Mouse (Mus musculus) hindbrain, embryonic 12.5 days (tissue): ENCODE measurements around the gene Wdr89. TPM values are rescaled to one million over a fixed set of nuclear protein-coding genes. Genes with fewer than 3 reads are reported as not detected.

ENCODE experiments used
- ATAC-seq: fragments of 200-750 bp; cut with Nextera tagmentation; 2 replicates; pipeline ENCODE4 v1.8.0; 2017; ENCODE audit warnings: moderate TSS enrichment; ENCODE audit not compliant: low FRiP score
- H3K27ac ChIP-seq: fragments of 300-500 bp; sonication (generic); 2 replicates; pipeline ENCODE4 v1.5.1; 2016; ENCODE audit warnings: mild to moderate bottlenecking
- H3K27me3 ChIP-seq: fragments of 300-500 bp; sonication (generic); 2 replicates; pipeline ENCODE4 v1.6.1; 2016; ENCODE audit warnings: mild to moderate bottlenecking
- H3K36me3 ChIP-seq: fragments of 300-500 bp; sonication (generic); 2 replicates; pipeline ENCODE4 v1.6.1; 2016; ENCODE audit warnings: mild to moderate bottlenecking
- H3K4me1 ChIP-seq: fragments of 300-500 bp; sonication (generic); 2 replicates; pipeline ENCODE4 v1.6.1; 2016
- H3K4me2 ChIP-seq: fragments of 300-500 bp; sonication (generic); replicated peaks from 2 replicates; pipeline ENCODE4 v1.6.1; 2016; ENCODE audit warnings: mild to moderate bottlenecking
- H3K4me3 ChIP-seq: fragments of 300-500 bp; sonication (generic); 2 replicates; pipeline ENCODE4 v1.5.1; 2016; ENCODE audit warnings: mild to moderate bottlenecking
- H3K9ac ChIP-seq: fragments of 300-500 bp; sonication (generic); 2 replicates; pipeline ENCODE4 v1.6.1; 2016; ENCODE audit warnings: mild to moderate bottlenecking, moderate library complexity
- H3K9me3 ChIP-seq: fragments of 300-500 bp; sonication (generic); replicated peaks from 2 replicates; pipeline ENCODE4 v1.6.1; 2016; ENCODE audit warnings: mild to moderate bottlenecking
- WGBS: fragments of 180-500 bp; shearing (Covaris S2); methylation state at CpG from one replicate; pipeline ENCODE4 v1.1.7; 2016; 5-methylcytosine and 5-hydroxymethylcytosine counted together
- polyA plus RNA-seq: library from polyadenylated mRNA; unstranded; fragments of >200 nt; fragmentation: Nextera tagmentation; extraction: Ambion mirVana; gene quantifications from 2 replicates; pipeline ENCODE4 v1.2.1, GENCODE M21; 2016

Gene Wdr89
- polyA plus RNA-seq, 1 experiment from 2014 or later = 8.0 TPM

DNA sequence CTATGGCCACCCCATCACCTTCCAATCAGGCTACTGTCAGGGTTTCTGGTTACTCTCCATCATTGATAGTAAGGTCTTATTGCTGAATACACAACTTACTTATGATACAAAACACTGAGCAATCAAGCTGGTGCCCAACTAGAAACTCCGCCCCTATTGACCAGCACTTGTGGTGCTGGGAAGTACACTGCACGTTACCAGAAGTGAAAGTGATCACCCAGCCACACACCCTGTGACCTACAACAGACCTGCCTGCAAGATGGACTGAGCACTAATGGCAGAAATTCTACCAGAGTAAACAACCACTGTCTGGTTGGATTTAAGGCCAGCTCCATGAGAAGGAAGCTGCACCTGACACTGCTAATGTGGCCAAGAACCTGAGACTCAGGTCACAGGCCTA lies 31.0 kb downstream of the Wdr89 start:
- no peaks in the 10 kb centered on the region for H3K27me3 ChIP-seq

DNA sequence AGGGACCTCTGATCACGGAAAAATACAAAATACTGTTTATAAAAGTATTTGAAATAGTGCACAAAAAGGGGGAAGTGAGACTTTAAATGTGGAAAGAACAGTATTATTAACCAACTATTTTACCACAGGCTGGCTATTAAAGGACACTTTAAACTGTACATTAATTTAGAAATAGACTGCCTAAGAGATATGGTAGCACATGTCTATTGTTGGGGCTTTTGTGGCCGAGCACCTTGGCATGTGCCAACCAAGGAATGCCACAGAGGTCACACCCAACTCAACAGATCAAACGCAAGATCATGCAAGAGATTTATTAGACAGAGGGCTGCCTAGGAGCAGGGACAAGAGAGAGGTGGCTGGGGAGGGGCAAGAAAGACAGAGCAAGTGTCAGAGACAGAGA lies 32.2 kb downstream of the Wdr89 start:
- ATAC-seq = no peak
- no peaks in the 10 kb centered on the region for H3K9me3 ChIP-seq
- no peaks in the 10 kb centered on the region for H3K27me3 ChIP-seq
- H3K36me3 ChIP-seq = peaks cover 7% of the 10 kb centered on the region
- no peak overlapping the region for H3K4me3 ChIP-seq
- H3K4me1 ChIP-seq = no peaks in the 10 kb centered on the region
- WGBS = 92% methylated on average over 3 of the region's 3 CpGs
- H3K9ac ChIP-seq = no peak overlapping the region
- H3K4me2 ChIP-seq = no peak overlapping the region
- no peak overlapping the region for H3K27ac ChIP-seq

More for the DNA sequence above, 31.0 kb downstream of the Wdr89 start:
- Histone ChIP-seq H3K9me3 (no peaks in the 10 kb centered on the region), H3K4me1 (no peaks in the 10 kb centered on the region), H3K36me3 (no peaks in the 10 kb centered on the region), H3K27ac (no peak overlapping the region), H3K9ac (no peak overlapping the region), H3K4me3 (no peak overlapping the region), H3K4me2 (no peak overlapping the region)
- WGBS = 89% methylated on average over 2 of the region's 2 CpGs
- no peak for ATAC-seq

DNA sequence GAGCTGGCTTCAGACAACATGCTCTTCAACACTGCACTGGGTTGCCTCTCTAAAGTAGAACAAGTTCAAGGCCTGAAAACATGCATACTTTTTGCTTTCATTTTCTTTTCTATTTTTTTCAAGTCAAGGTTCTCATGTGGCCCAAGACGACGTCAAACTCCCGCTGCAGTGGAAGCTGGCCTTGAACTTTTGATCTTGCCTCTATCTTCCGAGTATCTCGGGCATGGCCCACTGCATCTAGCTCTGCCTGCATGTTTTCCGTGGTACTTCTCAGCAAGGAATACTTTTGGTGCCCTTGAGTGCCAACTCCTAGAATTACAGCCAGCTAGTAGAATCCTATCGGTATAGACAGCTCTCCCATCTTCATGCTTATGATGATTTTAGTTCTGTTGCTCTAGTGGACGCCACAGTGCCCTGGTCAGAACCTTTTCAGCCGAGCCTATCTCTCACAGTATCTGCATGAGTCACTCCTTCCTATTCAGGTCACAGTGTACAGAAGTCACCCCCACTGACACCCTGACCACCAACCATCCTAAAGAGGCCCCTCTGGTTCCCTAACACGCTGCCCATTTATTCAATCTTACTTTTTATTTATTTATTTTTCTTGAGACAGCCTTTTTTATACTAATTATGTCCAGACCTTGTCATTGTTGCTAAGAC lies 33.4 kb downstream of the Wdr89 start:
- Histone ChIP-seq H3K9me3 (no peaks in the 10 kb centered on the region), H3K9ac (no peak overlapping the region), H3K36me3 (peaks cover 11% of the 10 kb centered on the region), H3K27ac (no peak overlapping the region), H3K4me2 (no peak overlapping the region), H3K4me1 (no peaks in the 10 kb centered on the region), H3K27me3 (no peaks in the 10 kb centered on the region), H3K4me3 (no peak overlapping the region)
- no peak for ATAC-seq
- 92% methylated on average over 10 of the region's 10 CpGs for WGBS

DNA sequence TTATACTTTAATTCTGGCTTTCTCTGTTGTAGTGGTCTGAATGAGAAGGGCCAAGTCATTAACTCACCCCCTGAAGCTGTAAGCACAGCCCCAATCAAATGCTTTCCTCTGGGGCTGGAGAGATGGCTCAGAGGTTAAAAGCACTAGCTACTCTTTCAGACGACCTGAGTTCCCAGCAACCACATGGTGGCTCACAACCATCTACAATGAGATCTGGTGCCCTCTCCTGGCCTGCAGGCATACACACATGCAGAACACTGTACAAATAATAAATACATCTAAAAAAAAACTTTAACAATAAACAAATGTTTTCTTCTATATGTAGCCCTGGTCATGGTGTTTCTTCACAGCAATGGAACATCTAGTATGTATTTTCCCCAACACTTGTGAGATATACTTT lies 39.7 kb downstream of the Wdr89 start:
- no peak for ATAC-seq
- Histone ChIP-seq H3K4me1 (no peaks in the 10 kb centered on the region), H3K4me3 (no peak overlapping the region), H3K9ac (no peak overlapping the region), H3K27ac (no peak overlapping the region), H3K36me3 (peaks cover 11% of the 10 kb centered on the region), H3K27me3 (no peaks in the 10 kb centered on the region), H3K4me2 (no peak overlapping the region), H3K9me3 (no peaks in the 10 kb centered on the region)
- 50% methylated on average over 1 of the region's 1 CpGs for WGBS

DNA sequence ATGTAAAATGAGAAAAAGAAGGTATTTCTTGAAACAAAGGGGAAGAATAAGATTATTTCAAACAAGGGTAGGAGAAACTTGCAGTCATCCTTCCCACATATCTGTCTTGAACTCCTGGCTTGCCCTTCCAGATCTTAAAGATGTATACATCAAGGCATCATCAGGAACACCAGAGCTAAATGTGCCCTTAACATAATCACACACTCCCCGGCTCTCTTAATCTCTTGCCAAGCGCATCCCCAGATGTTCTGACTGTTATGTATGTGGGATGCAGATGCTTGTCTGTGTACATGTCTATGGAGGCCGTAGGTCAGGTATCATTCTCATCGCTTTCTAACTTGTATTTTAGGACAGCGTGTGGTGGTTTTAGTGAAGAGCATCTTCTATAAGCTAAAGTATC lies 46.0 kb downstream of the Wdr89 start:
- Histone ChIP-seq H3K27ac (no peak overlapping the region), H3K9me3 (peaks cover 7% of the 10 kb centered on the region; the same call in 1 of the 2 replicates), H3K36me3 (no peaks in the 10 kb centered on the region), H3K4me2 (no peak overlapping the region), H3K27me3 (no peaks in the 10 kb centered on the region), H3K4me3 (no peak overlapping the region), H3K4me1 (no peaks in the 10 kb centered on the region), H3K9ac (no peak overlapping the region)
- ATAC-seq = no peak
- 93% methylated on average over 5 of the region's 5 CpGs for WGBS

DNA sequence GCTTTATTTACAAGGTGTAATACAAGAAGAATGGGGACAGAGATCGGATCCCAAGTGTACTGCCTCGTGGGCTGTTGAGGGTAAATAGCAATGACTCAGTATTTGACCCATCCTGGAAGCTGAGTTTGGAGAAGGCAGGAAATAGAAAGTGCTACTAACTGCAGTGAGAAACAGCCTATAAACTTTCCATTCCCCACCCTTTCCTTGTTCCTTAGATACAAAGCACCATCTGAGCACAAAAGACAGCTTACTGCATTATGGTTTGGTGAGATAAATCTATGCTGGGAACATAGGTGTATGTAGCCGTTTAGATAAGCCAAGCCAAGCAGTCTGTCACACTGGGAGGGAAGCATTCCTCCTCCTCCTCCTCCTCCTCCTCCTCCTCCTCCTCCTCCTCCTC lies 46.5 kb downstream of the Wdr89 start:
- 84% methylated on average over 3 of the region's 3 CpGs for WGBS
- Histone ChIP-seq H3K4me3 (no peak overlapping the region), H3K27me3 (no peaks in the 10 kb centered on the region), H3K4me1 (no peaks in the 10 kb centered on the region), H3K4me2 (no peak overlapping the region), H3K9me3 (peaks cover 7% of the 10 kb centered on the region; the same call in 1 of the 2 replicates), H3K27ac (no peak overlapping the region), H3K9ac (no peak overlapping the region), H3K36me3 (no peaks in the 10 kb centered on the region)
- ATAC-seq = no peak

DNA sequence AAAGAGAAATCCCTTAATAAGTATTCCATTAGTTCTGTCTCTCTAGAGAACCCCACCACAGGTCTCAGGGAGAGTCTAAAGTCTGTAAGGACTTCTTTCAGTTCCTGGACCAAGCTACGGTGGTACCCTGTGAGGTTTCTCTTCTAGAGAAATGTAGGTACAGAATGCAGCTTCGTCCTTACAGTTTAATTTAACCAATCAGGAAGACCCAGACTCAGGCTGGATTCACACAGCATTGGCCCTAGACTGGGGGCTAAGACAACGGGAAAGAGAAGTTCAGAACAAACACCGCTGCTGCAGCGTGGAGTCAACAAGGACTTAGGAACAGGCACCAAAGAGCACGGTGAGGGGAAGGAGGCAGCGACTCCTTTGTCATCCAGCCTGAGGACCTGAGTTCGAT lies 52.5 kb downstream of the Wdr89 start:
- Histone ChIP-seq H3K36me3 (no peaks in the 10 kb centered on the region), H3K27ac (no peak overlapping the region), H3K9ac (no peak overlapping the region), H3K4me1 (peaks cover 3% of the 10 kb centered on the region; the same call in 1 of the 2 replicates), H3K27me3 (peaks cover 3% of the 10 kb centered on the region; the same call in 1 of the 2 replicates), H3K9me3 (peaks cover 5% of the 10 kb centered on the region; the same call in 1 of the 2 replicates), H3K4me2 (no peak overlapping the region), H3K4me3 (no peak overlapping the region)
- ATAC-seq = no peak
- 66% methylated on average over 8 of the region's 8 CpGs for WGBS

DNA sequence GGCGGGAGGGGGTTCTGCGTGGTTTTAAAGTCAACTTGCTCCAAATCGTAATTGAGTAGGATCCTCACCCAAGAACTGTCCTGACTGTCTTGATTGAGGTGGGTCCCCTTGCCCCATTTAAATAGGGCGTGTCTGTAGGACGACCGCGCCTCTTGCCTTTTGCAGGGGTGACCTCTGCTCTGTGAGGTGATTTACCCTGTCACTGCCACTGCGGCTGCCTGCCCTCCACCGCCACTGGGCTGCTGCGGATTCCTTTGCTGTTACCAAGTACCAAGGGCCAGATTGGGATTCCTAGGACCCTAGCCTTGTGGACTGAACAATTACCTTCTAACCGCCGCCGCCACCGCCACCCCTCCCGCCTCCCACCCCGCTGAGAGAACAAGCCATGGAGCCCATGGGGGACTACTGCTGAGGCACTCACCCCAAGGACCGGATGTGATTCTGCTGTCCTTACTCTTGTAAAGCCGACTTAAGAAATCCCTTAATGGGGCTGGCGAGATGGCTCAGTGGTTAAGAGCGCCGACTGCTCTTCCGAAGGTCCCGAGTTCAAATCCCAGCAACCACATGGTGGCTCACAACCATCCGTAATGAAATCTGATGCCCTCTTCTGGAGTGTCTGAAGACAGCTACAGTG lies 53.1 kb downstream of the Wdr89 start:
- H3K36me3 ChIP-seq = no peaks in the 10 kb centered on the region
- H3K27me3 ChIP-seq = peaks cover 3% of the 10 kb centered on the region; the same call in 1 of the 2 replicates
- ATAC-seq = no peak
- peak overlapping the region; percentile 26 for H3K4me3 ChIP-seq
- no peaks in the 10 kb centered on the region for H3K9me3 ChIP-seq
- no peak overlapping the region for H3K27ac ChIP-seq
- 10% methylated on average over 24 of the region's 24 CpGs for WGBS
- peak overlapping the region; percentile 43 for H3K4me2 ChIP-seq
- peaks cover 3% of the 10 kb centered on the region; the same call in 1 of the 2 replicates for H3K4me1 ChIP-seq
- no peak overlapping the region for H3K9ac ChIP-seq

DNA sequence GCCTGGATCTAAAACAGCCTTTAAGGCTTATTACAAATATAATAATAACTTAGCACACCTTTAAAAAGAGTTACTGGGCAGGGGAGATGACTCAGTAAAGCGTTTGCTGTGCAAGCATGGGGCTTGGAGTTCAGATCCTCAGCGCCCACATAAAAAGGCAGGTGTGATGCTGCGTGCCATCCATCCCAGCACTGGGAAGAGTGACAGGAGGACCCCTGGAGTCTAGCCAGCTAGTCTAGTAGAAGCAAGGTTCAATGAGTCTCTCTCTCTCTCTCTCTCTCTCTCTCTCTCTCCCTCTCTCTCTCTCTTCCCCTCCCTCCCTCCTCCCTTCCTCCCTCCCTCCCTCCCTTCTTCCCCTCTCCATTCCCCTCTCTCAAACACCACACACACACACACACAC lies 53.8 kb downstream of the Wdr89 start:
- WGBS = 49% methylated on average over 3 of the region's 3 CpGs
- H3K4me3 ChIP-seq = no peak overlapping the region
- ATAC-seq = no peak

DNA sequence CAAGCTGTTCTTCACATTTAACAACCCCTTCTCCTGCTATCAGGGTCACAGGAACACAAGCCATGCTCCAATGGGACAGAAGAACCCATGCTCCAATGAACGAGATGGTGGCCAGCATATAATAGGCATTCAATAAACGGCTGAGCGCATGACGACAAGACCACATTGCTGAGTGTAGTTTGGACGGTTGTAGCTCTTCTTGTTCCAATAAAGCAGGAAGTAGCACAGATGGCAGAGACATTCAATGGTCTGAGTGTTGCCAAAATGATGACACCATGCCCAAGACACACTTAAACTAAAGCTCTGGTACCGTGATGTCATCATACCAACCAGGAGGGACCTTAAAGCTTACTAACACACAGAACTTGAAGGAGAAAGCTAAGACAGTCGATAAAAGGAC lies 56.6 kb downstream of the Wdr89 start:
- H3K36me3 ChIP-seq = no peaks in the 10 kb centered on the region
- H3K4me2 ChIP-seq = no peak overlapping the region
- 85% methylated on average over 7 of the region's 7 CpGs for WGBS
- no peak overlapping the region for H3K4me3 ChIP-seq
- H3K9ac ChIP-seq = no peak overlapping the region
- no peak for ATAC-seq
- no peak overlapping the region for H3K27ac ChIP-seq
- H3K4me1 ChIP-seq = peaks cover 3% of the 10 kb centered on the region; the same call in 1 of the 2 replicates
- H3K9me3 ChIP-seq = no peaks in the 10 kb centered on the region
- peaks cover 3% of the 10 kb centered on the region; the same call in 1 of the 2 replicates for H3K27me3 ChIP-seq

More for the DNA sequence above, 53.8 kb downstream of the Wdr89 start:
- Histone ChIP-seq H3K9ac (no peak overlapping the region), H3K4me2 (no peak overlapping the region), H3K9me3 (no peaks in the 10 kb centered on the region), H3K27me3 (peaks cover 3% of the 10 kb centered on the region; the same call in 1 of the 2 replicates), H3K36me3 (no peaks in the 10 kb centered on the region), H3K4me1 (peaks cover 3% of the 10 kb centered on the region; the same call in 1 of the 2 replicates), H3K27ac (no peak overlapping the region)

DNA sequence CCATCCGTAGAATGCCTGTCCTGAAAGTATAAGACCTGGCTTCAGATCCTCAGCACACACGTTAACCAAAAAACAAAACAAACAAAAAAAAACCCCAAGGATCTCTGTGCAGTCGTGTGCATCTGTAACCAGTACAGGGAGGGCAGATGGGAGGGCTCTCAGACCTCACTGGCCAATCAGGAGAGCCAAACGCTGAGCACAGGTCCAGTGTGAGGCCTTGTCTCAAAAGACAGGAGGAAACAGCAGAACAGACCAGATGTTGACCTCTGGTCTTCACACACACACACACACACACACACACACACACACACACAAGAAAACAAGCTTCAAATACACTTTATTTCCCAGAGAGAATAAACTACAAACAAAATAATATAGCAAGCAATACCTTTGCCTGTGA lies 69.8 kb downstream of the Wdr89 start:
- WGBS = 14% methylated on average over 4 of the region's 4 CpGs

DNA sequence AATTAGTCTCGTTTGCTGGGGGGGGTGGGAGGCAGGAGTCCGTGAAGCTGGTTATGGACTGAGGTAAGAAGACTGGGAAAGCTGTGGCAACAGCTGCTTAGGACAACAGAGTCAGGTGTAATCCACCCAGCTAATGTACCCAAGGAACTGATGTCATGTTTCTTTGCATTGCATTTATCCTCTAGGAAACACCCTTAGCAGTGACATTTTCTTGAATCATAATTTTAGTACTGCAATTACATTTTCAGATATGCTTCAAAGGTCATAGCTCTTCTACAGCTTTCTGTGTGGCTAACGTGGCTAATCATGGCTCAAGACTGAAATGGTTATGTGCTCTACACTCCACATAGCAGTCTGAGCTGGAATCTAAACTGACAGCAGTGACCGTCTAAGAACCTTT lies 70.3 kb downstream of the Wdr89 start:
- ATAC-seq = no peak
- H3K36me3 ChIP-seq = no peaks in the 10 kb centered on the region
- peaks cover 6% of the 10 kb centered on the region for H3K4me1 ChIP-seq
- H3K9me3 ChIP-seq = no peaks in the 10 kb centered on the region
- WGBS = 61% methylated on average over 4 of the region's 4 CpGs
- H3K9ac ChIP-seq = no peak overlapping the region
- no peak overlapping the region for H3K4me3 ChIP-seq
- H3K27ac ChIP-seq = 0 out of 2 replicates have a peak overlapping the region, but pooled peaks have one; percentile 23
- H3K4me2 ChIP-seq = no peak overlapping the region
- H3K27me3 ChIP-seq = no peaks in the 10 kb centered on the region

More for the DNA sequence above, 69.8 kb downstream of the Wdr89 start:
- Histone ChIP-seq H3K9ac (no peak overlapping the region), H3K4me2 (no peak overlapping the region), H3K4me1 (peaks cover 1% of the 10 kb centered on the region), H3K9me3 (no peaks in the 10 kb centered on the region), H3K4me3 (no peak overlapping the region), H3K27me3 (no peaks in the 10 kb centered on the region), H3K36me3 (no peaks in the 10 kb centered on the region), H3K27ac (no peak overlapping the region)
- ATAC-seq = no peak

DNA sequence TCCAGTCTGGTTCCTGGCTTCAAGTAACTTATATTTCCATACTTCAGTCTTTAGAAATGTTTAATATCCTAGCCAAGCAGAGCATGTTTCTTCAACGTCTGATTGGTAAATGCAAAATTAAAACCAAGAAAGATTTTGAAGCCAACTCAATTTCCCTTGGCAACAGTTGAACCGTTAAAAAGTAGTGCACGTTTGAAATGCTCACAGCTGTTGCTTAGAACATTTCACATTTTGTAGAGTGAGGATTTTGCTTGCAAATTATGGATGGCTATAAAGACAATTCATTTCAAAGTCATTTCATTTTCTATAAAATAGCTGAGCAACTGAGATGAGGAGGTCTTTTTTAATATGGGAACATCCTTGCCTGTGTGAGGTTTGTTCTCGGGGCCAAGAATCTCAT lies 71.6 kb downstream of the Wdr89 start:
- ATAC-seq = no peak
- Histone ChIP-seq H3K4me2 (no peak overlapping the region), H3K27me3 (no peaks in the 10 kb centered on the region), H3K36me3 (peaks cover 3% of the 10 kb centered on the region), H3K27ac (no peak overlapping the region), H3K9me3 (no peaks in the 10 kb centered on the region), H3K4me1 (peaks cover 14% of the 10 kb centered on the region), H3K4me3 (no peak overlapping the region), H3K9ac (no peak overlapping the region)
- 88% methylated on average over 4 of the region's 4 CpGs for WGBS
